Mouse (Mus musculus) heart, postnatal 0 days (tissue): ENCODE measurements around the gene Ube2r2.

ENCODE experiments used
- CTCF ChIP-seq: IDR thresholded peaks from 2 replicates; pipeline ENCODE4 v1.5.1; 2016; ENCODE audit warnings: antibody characterized with exemption, control low read depth, low read depth
- EP300 ChIP-seq: IDR thresholded peaks from 2 replicates; pipeline ENCODE4 v1.6.1; 2016; ENCODE audit warnings: antibody characterized with exemption, low read depth

DNA sequence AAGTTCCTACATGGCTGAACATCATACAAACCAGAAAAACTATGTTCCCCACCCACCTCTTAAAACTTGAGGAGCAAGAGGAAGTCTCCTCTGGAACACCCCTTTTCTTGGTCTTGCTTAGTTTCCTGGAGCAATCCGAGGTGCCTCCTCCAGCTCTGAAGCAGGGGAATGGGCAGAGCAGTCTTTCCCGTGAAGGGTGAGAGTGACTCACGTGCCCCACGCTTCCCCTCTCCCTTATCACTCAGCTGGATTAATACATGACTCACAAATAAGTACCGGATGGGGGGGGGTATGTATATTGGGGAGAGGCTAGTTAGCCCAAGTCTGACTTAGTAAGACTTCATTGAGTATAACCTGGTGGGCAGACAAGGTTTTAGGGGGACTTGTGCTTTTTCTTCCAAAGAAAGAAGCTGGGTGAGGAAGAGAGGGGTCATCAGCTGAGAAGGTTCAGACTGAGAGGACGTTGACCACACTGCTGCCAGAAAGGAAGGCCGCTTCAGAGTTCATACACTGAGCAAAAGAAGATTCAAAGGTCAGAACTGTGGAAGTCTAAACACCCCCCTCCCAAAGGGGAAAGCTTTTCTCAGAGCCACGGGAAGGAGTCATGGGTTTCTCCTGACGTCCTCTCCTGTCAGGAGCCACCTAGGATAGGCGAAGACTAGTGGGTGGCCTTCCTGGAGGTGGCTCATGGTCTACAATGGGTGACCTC, 26.7 kb upstream of the Ube2r2 start:
- TF ChIP-seq CTCF (no peak), EP300 (no peak)
